Mouse (Mus musculus) midbrain, postnatal 0 days (tissue): ENCODE data around the gene Pip4k2a. TPM values are rescaled to one million over a fixed set of nuclear protein-coding genes. Genes with fewer than 3 reads are reported as not detected.
"Not testable (repeated sequence)": the region's sequence is repeated elsewhere in the genome, so short reads cannot be mapped to it uniquely, and the experiment has no call there.

Experiments
- ATAC-seq: fragments of 200-750 bp; cut with Nextera tagmentation; 2 replicates; pipeline ENCODE4 v1.8.0; 2017; ENCODE audit warnings: moderate number of reproducible peaks, mild to moderate bottlenecking, moderate TSS enrichment, moderate library complexity; ENCODE audit not compliant: low FRiP score
- DNase-seq: peaks from one replicate; pipeline ENCODE4 v3.0.0-alpha.2; 2015; ENCODE audit warnings: low spot score
- H3K27ac ChIP-seq: fragments of 300-500 bp; sonication (generic); 2 replicates; pipeline ENCODE4 v1.5.1; 2014; ENCODE audit warnings: low read depth, mild to moderate bottlenecking, low read length, mixed read lengths
- H3K27me3 ChIP-seq: fragments of 300-500 bp; sonication (generic); 2 replicates; pipeline ENCODE4 v1.6.1; 2014; ENCODE audit warnings: low read length, control low read depth, mixed read lengths; ENCODE audit not compliant: insufficient read depth
- H3K36me3 ChIP-seq: fragments of 300-500 bp; sonication (generic); 2 replicates; pipeline ENCODE4 v1.6.1; 2014; ENCODE audit warnings: low read length, control low read depth, mixed read lengths; ENCODE audit not compliant: insufficient read depth
- H3K4me1 ChIP-seq: fragments of 300-500 bp; sonication (generic); 2 replicates; pipeline ENCODE4 v1.6.1; 2014; ENCODE audit warnings: mild to moderate bottlenecking, control low read depth, antibody characterized with exemption, low read length, mixed read lengths; ENCODE audit not compliant: insufficient read depth
- H3K4me2 ChIP-seq: fragments of 300-500 bp; sonication (generic); 2 replicates; pipeline ENCODE4 v1.6.1; 2014; ENCODE audit warnings: low read depth, mild to moderate bottlenecking, low read length, mixed read lengths; ENCODE audit not compliant: poor library complexity, severe bottlenecking
- H3K4me3 ChIP-seq: fragments of 300-500 bp; sonication (generic); 2 replicates; pipeline ENCODE4 v1.5.1; 2014; ENCODE audit warnings: low read depth, mild to moderate bottlenecking, low read length, moderate library complexity
- H3K9ac ChIP-seq: fragments of 300-500 bp; sonication (generic); replicated peaks from 2 replicates; pipeline ENCODE4 v1.6.1; 2014; ENCODE audit warnings: mild to moderate bottlenecking, low read length, moderate library complexity, mixed read lengths; ENCODE audit not compliant: poor library complexity, severe bottlenecking
- H3K9me3 ChIP-seq: fragments of 300-500 bp; sonication (generic); 2 replicates; pipeline ENCODE4 v1.6.1; 2016; ENCODE audit warnings: low read length, control low read depth
- CTCF ChIP-seq: IDR thresholded peaks from 2 replicates; pipeline ENCODE4 v1.5.1; 2016; ENCODE audit warnings: antibody characterized with exemption, mild to moderate bottlenecking
- WGBS: fragments of 180-500 bp; shearing (Covaris S2); extraction: QIAGEN DNeasy Blood & Tissue Kit; methylation state at CpG from one replicate; pipeline ENCODE4 v1.1.7; 2014; 5-methylcytosine and 5-hydroxymethylcytosine counted together
- polyA plus RNA-seq: library from polyadenylated mRNA; unstranded; fragments of >200 nt; fragmentation: Nextera tagmentation; extraction: Ambion mirVana; gene quantifications from 2 replicates; pipeline ENCODE4 v1.2.1, GENCODE M21; 2015
- total RNA-seq: library from RNA; depleted of rRNA; stranded (reverse); fragments of >200 nt; gene quantifications from 2 replicates; pipeline ENCODE4 v1.2.3, GENCODE M21; 2014

The Pip4k2a gene
- total and polyA plus RNA-seq, 2 experiments from 2014 or later, result 7.1 to 8.1 TPM

GRCm38 (mm10) chr2:19016348-19016747, 18.4 kb upstream of the Pip4k2a start:
- Histone ChIP-seq H3K27me3 (no peaks in the 10 kb centered on the region), H3K4me3 (no peak overlapping the region), H3K4me2 (no peak overlapping the region), H3K9me3 (no peaks in the 10 kb centered on the region), H3K9ac (no peak overlapping the region), H3K36me3 (no peaks in the 10 kb centered on the region), H3K27ac (no peak overlapping the region), H3K4me1 (no peaks in the 10 kb centered on the region)
- TF ChIP-seq CTCF, result no peak
- 86% methylated on average over 5 of the region's 5 CpGs for WGBS
- ATAC-seq (no peak), DNase-seq (no peak)

GRCm38 (mm10) chr2:19011443-19011842, 13.5 kb upstream of the Pip4k2a start:
- DNase-seq (no peak), ATAC-seq (no peak)
- H3K9me3 ChIP-seq, result no peaks in the 10 kb centered on the region
- H3K9ac ChIP-seq, result no peak overlapping the region
- H3K36me3 ChIP-seq, result no peaks in the 10 kb centered on the region
- no peak overlapping the region for H3K4me3 ChIP-seq
- no peak overlapping the region for H3K27ac ChIP-seq
- H3K4me2 ChIP-seq, result no peak overlapping the region
- no peak for TF ChIP-seq CTCF
- 88% methylated on average over 6 of the region's 6 CpGs for WGBS
- no peaks in the 10 kb centered on the region for H3K4me1 ChIP-seq
- H3K27me3 ChIP-seq, result no peaks in the 10 kb centered on the region

GRCm38 (mm10) chr2:19010541-19010940, 12.6 kb upstream of the Pip4k2a start:
- not testable (repeated sequence) for H3K27me3 ChIP-seq, ATAC-seq, H3K4me2 ChIP-seq, H3K9me3 ChIP-seq, H3K4me1 ChIP-seq, DNase-seq, H3K36me3 ChIP-seq, H3K27ac ChIP-seq, H3K4me3 ChIP-seq, H3K9ac ChIP-seq
- 89% methylated on average over 1 of the region's 1 CpGs for WGBS

GRCm38 (mm10) chr2:19007580-19007979, 9.7 kb upstream of the Pip4k2a start:
- no peaks in the 10 kb centered on the region for H3K36me3 ChIP-seq

GRCm38 (mm10) chr2:19006124-19006523, 8.2 kb upstream of the Pip4k2a start:
- no peak for TF ChIP-seq CTCF
- Histone ChIP-seq H3K9me3 (no peaks in the 10 kb centered on the region), H3K4me2 (no peak overlapping the region), H3K4me1 (no peaks in the 10 kb centered on the region), H3K36me3 (no peaks in the 10 kb centered on the region), H3K27ac (no peak overlapping the region), H3K27me3 (no peaks in the 10 kb centered on the region), H3K4me3 (no peak overlapping the region), H3K9ac (no peak overlapping the region)
- DNase-seq (no peak), ATAC-seq (no peak)
- WGBS, result 90% methylated on average over 7 of the region's 7 CpGs

More at GRCm38 (mm10) chr2:19007580-19007979, 9.7 kb upstream of the Pip4k2a start:
- H3K27me3 ChIP-seq, result no peaks in the 10 kb centered on the region
- H3K4me3 ChIP-seq, result no peak overlapping the region
- DNase-seq, result no peak
- no peak for TF ChIP-seq CTCF
- no peak for ATAC-seq
- H3K4me1 ChIP-seq, result no peaks in the 10 kb centered on the region
- H3K4me2 ChIP-seq, result no peak overlapping the region
- H3K9me3 ChIP-seq, result no peaks in the 10 kb centered on the region
- no peak overlapping the region for H3K9ac ChIP-seq
- no peak overlapping the region for H3K27ac ChIP-seq
- 79% methylated on average over 4 of the region's 4 CpGs for WGBS

GRCm38 (mm10) chr2:19004801-19005200, 6.9 kb upstream of the Pip4k2a start:
- H3K4me2 ChIP-seq, result no peak overlapping the region
- no peaks in the 10 kb centered on the region for H3K27me3 ChIP-seq
- H3K9ac ChIP-seq, result no peak overlapping the region
- no peak overlapping the region for H3K4me3 ChIP-seq
- H3K36me3 ChIP-seq, result no peaks in the 10 kb centered on the region
- H3K27ac ChIP-seq, result no peak overlapping the region
- 80% methylated on average over 10 of the region's 10 CpGs for WGBS
- no peak for TF ChIP-seq CTCF
- DNase-seq, result no peak
- H3K4me1 ChIP-seq, result no peaks in the 10 kb centered on the region
- ATAC-seq, result no peak
- H3K9me3 ChIP-seq, result no peaks in the 10 kb centered on the region
